Mouse (Mus musculus) intestine, embryonic 15.5 days (tissue): ENCODE data around the gene Pycard. TPM values are rescaled to one million over a fixed set of nuclear protein-coding genes. Genes with fewer than 3 reads are reported as not detected.

Source experiments
- ATAC-seq: fragments of 200-750 bp; cut with Nextera tagmentation; 2 replicates; pipeline ENCODE4 v1.8.0; 2017; ENCODE audit warnings: moderate TSS enrichment, moderate library complexity
- H3K27ac ChIP-seq: fragments of 300-500 bp; sonication (generic); 2 replicates; pipeline ENCODE4 v1.5.1; 2015; ENCODE audit warnings: mild to moderate bottlenecking, inconsistent platforms
- H3K27me3 ChIP-seq: fragments of 300-500 bp; sonication (generic); replicated peaks from 2 replicates; pipeline ENCODE4 v1.6.1; 2015; ENCODE audit warnings: inconsistent platforms
- H3K36me3 ChIP-seq: fragments of 300-500 bp; sonication (generic); 2 replicates; pipeline ENCODE4 v1.6.1; 2015; ENCODE audit warnings: inconsistent platforms
- H3K4me1 ChIP-seq: fragments of 300-500 bp; sonication (generic); replicated peaks from 2 replicates; pipeline ENCODE4 v1.6.1; 2015; ENCODE audit warnings: inconsistent platforms
- H3K4me2 ChIP-seq: fragments of 300-500 bp; sonication (generic); replicated peaks from 2 replicates; pipeline ENCODE4 v1.6.1; 2015; ENCODE audit warnings: mild to moderate bottlenecking, inconsistent platforms
- H3K4me3 ChIP-seq: fragments of 300-500 bp; sonication (generic); replicated peaks from 2 replicates; pipeline ENCODE4 v1.5.1; 2015; ENCODE audit warnings: inconsistent platforms
- H3K9ac ChIP-seq: fragments of 300-500 bp; sonication (generic); 2 replicates; pipeline ENCODE4 v1.6.1; 2015; ENCODE audit warnings: inconsistent platforms
- H3K9me3 ChIP-seq: fragments of 300-500 bp; sonication (generic); 2 replicates; pipeline ENCODE4 v1.6.1; 2016; ENCODE audit warnings: inconsistent platforms
- WGBS: fragments of 180-500 bp; shearing (Covaris S2); methylation state at CpG from one replicate; pipeline ENCODE4 v1.1.7; 2015; 5-methylcytosine and 5-hydroxymethylcytosine counted together
- polyA plus RNA-seq: library from polyadenylated mRNA; unstranded; fragments of >200 nt; fragmentation: Nextera tagmentation; extraction: Ambion mirVana; gene quantifications from 2 replicates; pipeline ENCODE4 v1.2.1, GENCODE M21; 2015

The Pycard gene
- polyA plus RNA-seq, 1 experiment from 2014 or later: 418 TPM

GRCm38 (mm10) chr7:128000068-128000950 lies 6.6 kb upstream of the Pycard start:
- H3K36me3 ChIP-seq: no peaks in the 10 kb centered on the region
- 87% methylated on average over 1 of the region's 1 CpGs for WGBS
- H3K27ac ChIP-seq: no peak overlapping the region
- no peak overlapping the region for H3K4me3 ChIP-seq
- H3K9ac ChIP-seq: no peak overlapping the region
- no peak overlapping the region for H3K4me2 ChIP-seq
- no peaks in the 10 kb centered on the region for H3K9me3 ChIP-seq
- no peak for ATAC-seq
- H3K27me3 ChIP-seq: no peaks in the 10 kb centered on the region
- peaks cover 12% of the 10 kb centered on the region for H3K4me1 ChIP-seq

- Histone ChIP-seq H3K9ac (no peak overlapping the region), H3K27me3 (no peaks in the 10 kb centered on the region), H3K27ac (no peak overlapping the region), H3K4me2 (no peak overlapping the region), H3K4me1 (peaks cover 6% of the 10 kb centered on the region), H3K36me3 (no peaks in the 10 kb centered on the region), H3K9me3 (no peaks in the 10 kb centered on the region), H3K4me3 (no peak overlapping the region)
- no peak for ATAC-seq
- WGBS: 60% methylated on average over 1 of the region's 1 CpGs
Observed at GRCm38 (mm10) chr7:127999436-127999835, 5.8 kb upstream of the Pycard start.

GRCm38 (mm10) chr7:127992488-127993340 lies 953 bp downstream of the Pycard start:
- Histone ChIP-seq H3K27me3 (no peaks in the 10 kb centered on the region), H3K4me1 (peaks cover 4% of the 10 kb centered on the region; the same call in 1 of the 2 replicates), H3K27ac (peak overlapping the region; percentile 81), H3K4me3 (peak overlapping the region; percentile 41), H3K36me3 (0 out of 2 replicates have a peak, but pooled peaks cover 5% of the 10 kb centered on the region), H3K9me3 (no peaks in the 10 kb centered on the region), H3K4me2 (peak overlapping the region; percentile 67), H3K9ac (peak overlapping the region; percentile 45)
- 25% methylated on average over 5 of the region's 5 CpGs for WGBS
- peak; percentile 81 for ATAC-seq

- peaks cover 4% of the 10 kb centered on the region; the same call in 1 of the 2 replicates for H3K4me1 ChIP-seq
- H3K27me3 ChIP-seq: no peaks in the 10 kb centered on the region
- peak overlapping the region; percentile 2; the same call in 1 of the 2 replicates for H3K9ac ChIP-seq
- no peaks in the 10 kb centered on the region for H3K9me3 ChIP-seq
- 0 out of 2 replicates have a peak, but pooled peaks cover 11% of the 10 kb centered on the region for H3K36me3 ChIP-seq
- ATAC-seq: peak; percentile 46
- peak overlapping the region; percentile 67 for H3K4me2 ChIP-seq
- peak overlapping the region; percentile 41 for H3K4me3 ChIP-seq
- WGBS: 43% methylated on average over 6 of the region's 6 CpGs
- H3K27ac ChIP-seq: peak overlapping the region; percentile 46
Observed at GRCm38 (mm10) chr7:127991643-127992487, 1.8 kb downstream of the Pycard start.

GRCm38 (mm10) chr7:127988904-127989303 lies 4.8 kb downstream of the Pycard start:
- WGBS: 83% methylated on average over 1 of the region's 1 CpGs
- Histone ChIP-seq H3K27ac (no peak overlapping the region), H3K4me3 (no peak overlapping the region), H3K9ac (no peak overlapping the region), H3K4me2 (no peak overlapping the region), H3K9me3 (no peaks in the 10 kb centered on the region), H3K36me3 (peaks cover 23% of the 10 kb centered on the region), H3K4me1 (peaks cover 4% of the 10 kb centered on the region; the same call in 1 of the 2 replicates), H3K27me3 (no peaks in the 10 kb centered on the region)
- no peak for ATAC-seq

GRCm38 (mm10) chr7:127980606-127981005 lies 13.1 kb downstream of the Pycard start:
- Histone ChIP-seq H3K4me1 (no peaks in the 10 kb centered on the region), H3K27ac (no peak overlapping the region), H3K4me2 (no peak overlapping the region), H3K36me3 (peaks cover 56% of the 10 kb centered on the region), H3K9me3 (no peaks in the 10 kb centered on the region), H3K27me3 (no peaks in the 10 kb centered on the region), H3K9ac (no peak overlapping the region), H3K4me3 (no peak overlapping the region)
- 88% methylated on average over 3 of the region's 3 CpGs for WGBS
- no peak for ATAC-seq

GRCm38 (mm10) chr7:127978856-127979255 lies 14.8 kb downstream of the Pycard start:
- Histone ChIP-seq H3K9me3 (no peaks in the 10 kb centered on the region), H3K36me3 (peaks cover 59% of the 10 kb centered on the region), H3K27ac (no peak overlapping the region), H3K9ac (no peak overlapping the region), H3K4me1 (no peaks in the 10 kb centered on the region), H3K4me3 (no peak overlapping the region), H3K27me3 (no peaks in the 10 kb centered on the region), H3K4me2 (no peak overlapping the region)
- WGBS: 87% methylated on average over 2 of the region's 2 CpGs
- ATAC-seq: no peak

- Histone ChIP-seq H3K9me3 (no peaks in the 10 kb centered on the region), H3K36me3 (peaks cover 60% of the 10 kb centered on the region), H3K9ac (no peak overlapping the region), H3K27ac (no peak overlapping the region), H3K27me3 (no peaks in the 10 kb centered on the region), H3K4me1 (0 out of 2 replicates have a peak, but pooled peaks cover 2% of the 10 kb centered on the region), H3K4me2 (no peak overlapping the region), H3K4me3 (no peak overlapping the region)
- ATAC-seq: 0 out of 2 replicates have a peak, but pooled peaks have one; percentile 23
- 88% methylated on average over 2 of the region's 2 CpGs for WGBS
Observed at GRCm38 (mm10) chr7:127974413-127974930, 19.2 kb downstream of the Pycard start.

GRCm38 (mm10) chr7:127967922-127968828 lies 25.5 kb downstream of the Pycard start:
- H3K9ac ChIP-seq: peak overlapping the region; percentile 98
- peak overlapping the region; percentile 98 for H3K27ac ChIP-seq
- H3K4me2 ChIP-seq: peak overlapping the region; percentile 76
- WGBS: under 1% methylated on average over 42 of the region's 42 CpGs
- H3K27me3 ChIP-seq: no peaks in the 10 kb centered on the region
- ATAC-seq: peak; percentile 73
- no peaks in the 10 kb centered on the region for H3K9me3 ChIP-seq
- peaks cover 10% of the 10 kb centered on the region; the same call in 1 of the 2 replicates for H3K4me1 ChIP-seq
- H3K4me3 ChIP-seq: peak overlapping the region; percentile 87
- peaks cover 24% of the 10 kb centered on the region for H3K36me3 ChIP-seq

GRCm38 (mm10) chr7:127967004-127967921 lies 26.4 kb downstream of the Pycard start, which contains the start of gene Fus:
TSS of gene Fus (plus strand) at chr7:127967457.
- ATAC-seq: peak; percentile 95

More at GRCm38 (mm10) chr7:127967004-127967921, 26.4 kb downstream of the Pycard start, which contains the start of gene Fus:
- WGBS: under 1% methylated on average over 92 of the region's 92 CpGs
- Histone ChIP-seq H3K4me1 (peaks cover 10% of the 10 kb centered on the region; the same call in 1 of the 2 replicates), H3K36me3 (peaks cover 17% of the 10 kb centered on the region), H3K9ac (peak within 1 kb of the TSS; percentile 98), H3K9me3 (no peaks in the 10 kb centered on the region), H3K4me2 (peak within 1 kb of the TSS; percentile 76), H3K4me3 (peak within 1 kb of the TSS; percentile 87), H3K27ac (peak within 1 kb of the TSS; percentile 98), H3K27me3 (no peaks in the 10 kb centered on the region)
